Mouse (Mus musculus): ENCODE measurements at regions not wholly inside any gene's neighbourhood (a gene's known extent, or its start where the extent isn't known, plus 50 kb on each side); places are given as distances from the start of the nearest gene placed in this dataset.

- WGBS: 96% methylated on average over 1 of the region's 1 CpGs
- H3K4me2 ChIP-seq (ENCODE audit: low read length): no peak overlapping the region
These were observed 590.5 kb upstream of the Nrg3 start for GRCm38 (mm10) chr14:40063371-40063770.

GRCm38 (mm10) chr14:40041879-40042278 is 569.0 kb upstream of the Nrg3 start:
- no peak overlapping the region for H3K27ac ChIP-seq (ENCODE audit: low read depth, low read length)
- no peaks in the 10 kb centered on the region for H3K27me3 ChIP-seq (replicated peaks; ENCODE audit: control insufficient read depth, insufficient read depth, low read length)
- H3K4me1 ChIP-seq (ENCODE audit: control insufficient read depth, insufficient read depth, low read depth, low read length): no peaks in the 10 kb centered on the region
- no peak overlapping the region for H3K4me3 ChIP-seq (ENCODE audit: low read length)
- no peaks in the 10 kb centered on the region for H3K9me3 ChIP-seq (ENCODE audit: control insufficient read depth, low read length)
- no peak overlapping the region for H3K9ac ChIP-seq (ENCODE audit: low read depth, low read length)
- H3K36me3 ChIP-seq (ENCODE audit: control insufficient read depth, insufficient read depth, low read length): no peaks in the 10 kb centered on the region
- no peak for ATAC-seq
- no peak overlapping the region for H3K4me2 ChIP-seq (ENCODE audit: low read length)

More at GRCm38 (mm10) chr14:40063371-40063770, 590.5 kb upstream of the Nrg3 start:
- H3K4me3 ChIP-seq (ENCODE audit: low read length): no peak overlapping the region
- no peaks in the 10 kb centered on the region for H3K27me3 ChIP-seq (replicated peaks; ENCODE audit: control insufficient read depth, insufficient read depth, low read length)
- no peak overlapping the region for H3K9ac ChIP-seq (ENCODE audit: low read depth, low read length)
- no peaks in the 10 kb centered on the region for H3K4me1 ChIP-seq (ENCODE audit: control insufficient read depth, insufficient read depth, low read depth, low read length)
- no peak overlapping the region for H3K27ac ChIP-seq (ENCODE audit: low read depth, low read length)
- H3K9me3 ChIP-seq (ENCODE audit: control insufficient read depth, low read length): no peaks in the 10 kb centered on the region
- H3K36me3 ChIP-seq (ENCODE audit: control insufficient read depth, insufficient read depth, low read length): no peaks in the 10 kb centered on the region
- no peak for ATAC-seq

- no peak for ATAC-seq
- Histone ChIP-seq H3K36me3 (ENCODE audit: control insufficient read depth, insufficient read depth, low read length) (no peaks in the 10 kb centered on the region), H3K9me3 (ENCODE audit: control insufficient read depth, low read length) (no peaks in the 10 kb centered on the region), H3K27ac (ENCODE audit: low read depth, low read length) (no peak overlapping the region), H3K4me1 (ENCODE audit: control insufficient read depth, insufficient read depth, low read depth, low read length) (no peaks in the 10 kb centered on the region), H3K4me2 (ENCODE audit: low read length) (no peak overlapping the region), H3K4me3 (ENCODE audit: low read length) (no peak overlapping the region), H3K9ac (ENCODE audit: low read depth, low read length) (no peak overlapping the region), H3K27me3 (replicated peaks; ENCODE audit: control insufficient read depth, insufficient read depth, low read length) (no peaks in the 10 kb centered on the region)
- 76% methylated on average over 1 of the region's 1 CpGs for WGBS
These were observed 563.3 kb upstream of the Nrg3 start for GRCm38 (mm10) chr14:40036173-40036572.

GRCm38 (mm10) chr14:40015261-40015660 is 542.4 kb upstream of the Nrg3 start:
- 68% methylated on average over 1 of the region's 1 CpGs for WGBS
- Histone ChIP-seq H3K4me1 (ENCODE audit: control insufficient read depth, insufficient read depth, low read depth, low read length) (no peaks in the 10 kb centered on the region), H3K4me3 (ENCODE audit: low read length) (no peak overlapping the region), H3K9me3 (ENCODE audit: control insufficient read depth, low read length) (no peaks in the 10 kb centered on the region), H3K36me3 (ENCODE audit: control insufficient read depth, insufficient read depth, low read length) (no peaks in the 10 kb centered on the region), H3K4me2 (ENCODE audit: low read length) (no peak overlapping the region), H3K9ac (ENCODE audit: low read depth, low read length) (no peak overlapping the region), H3K27ac (ENCODE audit: low read depth, low read length) (no peak overlapping the region), H3K27me3 (replicated peaks; ENCODE audit: control insufficient read depth, insufficient read depth, low read length) (no peaks in the 10 kb centered on the region)
- ATAC-seq: no peak

GRCm38 (mm10) chr14:40014646-40015045 is 541.8 kb upstream of the Nrg3 start:
- Histone ChIP-seq H3K9ac (ENCODE audit: low read depth, low read length) (no peak overlapping the region), H3K27ac (ENCODE audit: low read depth, low read length) (no peak overlapping the region), H3K4me3 (ENCODE audit: low read length) (no peak overlapping the region), H3K4me1 (ENCODE audit: control insufficient read depth, insufficient read depth, low read depth, low read length) (no peaks in the 10 kb centered on the region), H3K36me3 (ENCODE audit: control insufficient read depth, insufficient read depth, low read length) (no peaks in the 10 kb centered on the region), H3K27me3 (replicated peaks; ENCODE audit: control insufficient read depth, insufficient read depth, low read length) (no peaks in the 10 kb centered on the region), H3K9me3 (ENCODE audit: control insufficient read depth, low read length) (no peaks in the 10 kb centered on the region), H3K4me2 (ENCODE audit: low read length) (no peak overlapping the region)
- 58% methylated on average over 1 of the region's 1 CpGs for WGBS
- no peak for ATAC-seq

- Histone ChIP-seq H3K27me3 (replicated peaks; ENCODE audit: control insufficient read depth, insufficient read depth, low read length) (no peaks in the 10 kb centered on the region), H3K4me2 (ENCODE audit: low read length) (peak overlapping the region; percentile 2; the same call in 1 of the 2 replicates), H3K4me1 (ENCODE audit: control insufficient read depth, insufficient read depth, low read depth, low read length) (no peaks in the 10 kb centered on the region), H3K27ac (ENCODE audit: low read depth, low read length) (no peak overlapping the region), H3K9me3 (ENCODE audit: control insufficient read depth, low read length) (no peaks in the 10 kb centered on the region), H3K4me3 (ENCODE audit: low read length) (no peak overlapping the region), H3K9ac (ENCODE audit: low read depth, low read length) (no peak overlapping the region), H3K36me3 (ENCODE audit: control insufficient read depth, insufficient read depth, low read length) (no peaks in the 10 kb centered on the region)
- no peak for ATAC-seq
- 27% methylated on average over 8 of the region's 8 CpGs for WGBS
These were observed 537.1 kb upstream of the Nrg3 start for GRCm38 (mm10) chr14:40009781-40010551.

Data from hindbrain, embryonic 16.5 days (tissue).